Mouse (Mus musculus) midbrain, embryonic 16.5 days (tissue): ENCODE data around the gene Npat. TPM values are rescaled to one million over a fixed set of nuclear protein-coding genes. Genes with fewer than 3 reads are reported as not detected.

Experiments
- ATAC-seq: fragments of 200-750 bp; cut with Nextera tagmentation; 2 replicates; pipeline ENCODE4 v1.8.0; 2017; ENCODE audit warnings: moderate TSS enrichment
- H3K27ac ChIP-seq: fragments of 300-500 bp; sonication (generic); 2 replicates; pipeline ENCODE4 v1.5.1; 2014; ENCODE audit warnings: mild to moderate bottlenecking, low read length, mixed read lengths
- H3K27me3 ChIP-seq: fragments of 300-500 bp; sonication (generic); 2 replicates; pipeline ENCODE4 v1.6.1; 2014; ENCODE audit warnings: low read depth, low read length, mixed read lengths; ENCODE audit not compliant: control insufficient read depth, insufficient read depth
- H3K36me3 ChIP-seq: fragments of 300-500 bp; sonication (generic); 2 replicates; pipeline ENCODE4 v1.6.1; 2014; ENCODE audit warnings: mild to moderate bottlenecking, low read length, moderate library complexity, mixed read lengths; ENCODE audit not compliant: control insufficient read depth, insufficient read depth
- H3K4me1 ChIP-seq: fragments of 300-500 bp; sonication (generic); 2 replicates; pipeline ENCODE4 v1.6.1; 2014; ENCODE audit warnings: mild to moderate bottlenecking, low read length, mixed read lengths; ENCODE audit not compliant: control insufficient read depth, insufficient read depth
- H3K4me2 ChIP-seq: fragments of 300-500 bp; sonication (generic); 2 replicates; pipeline ENCODE4 v1.6.1; 2014; ENCODE audit warnings: mild to moderate bottlenecking, low read length, mixed read lengths
- H3K4me3 ChIP-seq: fragments of 300-500 bp; sonication (generic); 2 replicates; pipeline ENCODE4 v1.5.1; 2014; ENCODE audit warnings: low read depth, mild to moderate bottlenecking, low read length, moderate library complexity, mixed read lengths
- H3K9ac ChIP-seq: fragments of 300-500 bp; sonication (generic); 2 replicates; pipeline ENCODE4 v1.6.1; 2014; ENCODE audit warnings: low read depth, low read length, mixed read lengths
- H3K9me3 ChIP-seq: fragments of 300-500 bp; sonication (generic); replicated peaks from 2 replicates; pipeline ENCODE4 v1.6.1; 2014; ENCODE audit warnings: mild to moderate bottlenecking, low read length, mixed read lengths; ENCODE audit not compliant: control insufficient read depth, poor library complexity, severe bottlenecking
- WGBS: fragments of 180-500 bp; shearing (Covaris S2); extraction: QIAGEN DNeasy Blood & Tissue Kit; methylation state at CpG from one replicate; pipeline ENCODE4 v1.1.7; 2014; 5-methylcytosine and 5-hydroxymethylcytosine counted together
- polyA plus RNA-seq: library from polyadenylated mRNA; unstranded; fragments of >200 nt; fragmentation: Nextera tagmentation; extraction: Ambion mirVana; gene quantifications from 2 replicates; pipeline ENCODE4 v1.2.1, GENCODE M21; 2015

The Npat gene
- polyA plus RNA-seq, 1 experiment from 2014 or later: 11.2 TPM

DNA sequence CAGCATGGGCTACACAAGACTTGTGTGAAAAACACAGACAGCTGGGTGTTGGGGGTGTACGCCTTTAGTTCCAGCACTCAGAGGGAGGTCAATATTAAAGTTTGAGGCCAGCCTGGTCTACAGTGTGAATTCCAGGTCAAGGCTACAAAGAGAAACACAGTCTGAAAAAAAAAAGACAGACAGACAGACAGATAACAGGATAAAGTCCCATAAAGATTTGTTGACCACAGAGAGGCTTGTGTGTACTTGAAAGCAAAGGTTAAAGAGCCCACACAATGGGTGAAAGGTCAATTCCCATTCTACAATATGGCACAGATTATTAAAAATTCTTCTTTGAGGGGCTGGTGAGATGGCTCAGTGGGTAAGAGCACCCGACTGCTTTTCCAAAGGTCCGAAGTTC lies 70.3 kb downstream of the Npat start:
- Histone ChIP-seq H3K27ac (no peak overlapping the region), H3K27me3 (no peaks in the 10 kb centered on the region), H3K4me1 (peaks cover 12% of the 10 kb centered on the region), H3K9ac (no peak overlapping the region), H3K4me3 (no peak overlapping the region), H3K36me3 (peaks cover 2% of the 10 kb centered on the region; the same call in 1 of the 2 replicates), H3K4me2 (no peak overlapping the region), H3K9me3 (no peaks in the 10 kb centered on the region)
- ATAC-seq: no peak
- 95% methylated on average over 3 of the region's 3 CpGs for WGBS

DNA sequence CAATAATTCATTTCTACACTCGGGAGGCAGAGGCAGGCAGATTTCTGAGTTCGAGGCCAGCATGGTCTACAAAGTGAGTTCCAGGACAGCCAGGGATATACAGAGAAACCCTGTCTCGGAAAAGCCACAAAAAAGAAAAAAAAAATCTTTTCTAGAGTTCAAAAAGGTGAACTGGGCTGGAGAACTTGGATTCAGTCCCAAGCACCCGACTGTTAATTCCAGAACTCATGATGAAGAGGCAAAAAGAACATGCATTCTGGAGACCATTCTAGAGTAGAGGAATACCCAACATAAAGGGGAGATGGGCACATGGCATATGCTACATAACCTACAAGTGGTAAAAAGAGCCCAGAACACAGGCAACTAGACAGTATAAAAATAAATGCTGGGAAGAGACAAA lies 71.0 kb downstream of the Npat start:
- 90% methylated on average over 4 of the region's 4 CpGs for WGBS
- Histone ChIP-seq H3K27me3 (no peaks in the 10 kb centered on the region), H3K4me1 (peaks cover 12% of the 10 kb centered on the region), H3K9me3 (no peaks in the 10 kb centered on the region), H3K9ac (no peak overlapping the region), H3K36me3 (no peaks in the 10 kb centered on the region; the same call in 1 of the 2 replicates), H3K4me3 (no peak overlapping the region), H3K27ac (no peak overlapping the region), H3K4me2 (no peak overlapping the region)
- no peak for ATAC-seq

DNA sequence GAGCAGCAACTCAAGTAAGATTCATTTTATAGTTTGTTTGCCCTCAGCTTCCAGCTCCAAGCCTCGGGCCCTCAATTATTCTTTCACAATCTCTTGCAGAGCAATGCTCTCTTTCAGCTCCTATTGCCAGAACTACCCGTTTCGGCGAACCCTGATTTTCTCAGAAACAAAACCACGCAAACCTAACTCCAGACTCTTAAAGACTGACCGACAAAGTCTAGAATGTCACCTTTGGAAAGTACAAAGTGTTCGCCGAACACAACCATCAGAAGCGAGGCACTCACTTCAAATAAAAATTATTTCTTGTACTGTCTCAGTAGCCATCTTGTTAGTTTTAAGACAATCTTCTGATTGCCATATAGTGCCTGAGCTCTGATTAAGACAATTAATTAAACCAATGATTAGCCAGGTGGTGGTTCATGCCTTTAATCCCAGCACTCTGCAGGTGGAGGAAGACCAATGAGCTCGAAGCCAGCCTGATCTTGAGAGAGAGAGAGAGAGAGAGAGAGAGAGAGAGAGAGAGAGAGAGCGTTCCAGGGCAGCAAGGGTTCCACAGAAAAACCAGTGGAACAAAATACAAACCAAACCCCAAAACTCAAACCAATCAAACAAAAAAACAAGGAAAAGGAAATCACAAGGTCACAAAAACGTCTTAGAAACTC lies 72.6 kb downstream of the Npat start:
- Histone ChIP-seq H3K4me2 (peak overlapping the region; percentile 67), H3K4me1 (peaks cover 12% of the 10 kb centered on the region), H3K27me3 (no peaks in the 10 kb centered on the region), H3K9ac (peak overlapping the region; percentile 96), H3K9me3 (no peaks in the 10 kb centered on the region), H3K27ac (peak overlapping the region; percentile 85), H3K4me3 (peak overlapping the region; percentile 80), H3K36me3 (no peaks in the 10 kb centered on the region; the same call in 1 of the 2 replicates)
- ATAC-seq: no peak; the same call in 1 of the 2 replicates
- 72% methylated on average over 12 of the region's 12 CpGs for WGBS

DNA sequence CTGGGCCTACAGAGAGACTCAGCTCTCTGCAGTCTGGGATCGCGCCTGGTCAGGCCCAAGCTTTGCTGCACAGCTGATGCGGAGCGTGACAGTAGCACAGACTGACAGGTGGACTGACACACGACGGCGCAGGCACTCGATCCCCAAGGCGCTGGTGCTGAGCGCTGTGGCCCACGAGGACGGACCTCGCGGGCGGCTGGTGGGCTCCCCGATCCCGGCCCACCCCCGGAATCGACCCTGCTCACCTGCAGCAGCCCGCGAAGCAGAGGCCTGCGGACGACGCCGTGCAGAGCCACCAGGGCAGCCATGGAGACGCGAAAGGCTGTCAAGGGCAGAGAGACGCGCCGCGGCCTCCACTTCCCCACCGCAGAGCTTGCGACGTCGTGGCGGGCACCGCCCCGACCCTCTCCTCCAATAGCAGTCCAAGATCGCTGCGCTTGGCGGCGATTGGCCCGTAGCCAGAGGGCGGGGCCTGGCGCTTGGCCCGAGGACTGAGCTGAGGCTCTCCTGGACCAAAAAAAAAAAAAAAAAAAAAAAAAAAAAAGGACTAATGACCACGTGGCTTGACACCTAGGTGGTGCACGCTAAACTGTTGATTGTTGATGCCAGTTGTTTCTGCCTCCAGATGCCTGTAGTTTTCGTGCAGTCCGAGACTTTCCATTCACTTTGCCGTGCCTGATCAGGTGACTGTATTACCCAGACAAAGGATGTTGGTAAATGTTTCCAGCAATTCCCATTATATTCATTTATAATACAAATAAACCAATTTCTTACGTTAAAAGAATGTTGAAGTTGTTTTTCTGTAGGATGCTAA lies 73.3 kb downstream of the Npat start, which contains the start of gene Acat1:
Gene Acat1 (minus strand): TSS at position 415 of the 814 bp plus-strand sequence.
- peak within 1 kb of the TSS; percentile 96 for H3K9ac ChIP-seq
- H3K4me2 ChIP-seq: peak within 1 kb of the TSS; percentile 67
- peak within 1 kb of the TSS; percentile 80 for H3K4me3 ChIP-seq
- 4% methylated on average over 50 of the region's 52 CpGs for WGBS
- ATAC-seq: peak; percentile 99
- H3K27ac ChIP-seq: peak within 1 kb of the TSS; percentile 85
- no peaks in the 10 kb centered on the region for H3K9me3 ChIP-seq
- H3K36me3 ChIP-seq: no peaks in the 10 kb centered on the region; the same call in 1 of the 2 replicates
- H3K27me3 ChIP-seq: no peaks in the 10 kb centered on the region
- H3K4me1 ChIP-seq: peaks cover 12% of the 10 kb centered on the region

DNA sequence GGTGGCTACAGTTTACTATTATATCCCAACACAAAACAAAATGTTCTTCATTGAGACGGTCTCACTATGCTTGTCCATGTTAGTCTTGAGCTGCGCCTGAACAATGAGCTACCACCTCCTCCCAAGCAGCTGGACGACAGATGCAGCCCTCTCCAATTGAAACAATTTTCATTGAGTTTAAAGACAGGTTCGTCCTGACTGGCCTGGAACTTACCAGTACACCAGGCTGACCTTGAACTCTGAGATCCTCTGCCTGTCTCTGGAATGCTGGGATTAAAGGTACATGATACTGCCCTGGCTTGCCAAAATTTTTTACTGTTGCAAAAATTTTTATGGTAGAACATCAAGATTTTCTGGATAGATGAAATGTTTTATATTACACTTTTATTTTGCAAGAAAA lies 77.4 kb downstream of the Npat start:
- Histone ChIP-seq H3K27ac (no peak overlapping the region), H3K36me3 (peaks cover 3% of the 10 kb centered on the region; the same call in 1 of the 2 replicates), H3K4me1 (peaks cover 2% of the 10 kb centered on the region), H3K27me3 (no peaks in the 10 kb centered on the region), H3K4me2 (no peak overlapping the region), H3K9me3 (no peaks in the 10 kb centered on the region), H3K9ac (no peak overlapping the region), H3K4me3 (no peak overlapping the region)
- WGBS: 86% methylated on average over 4 of the region's 4 CpGs
- no peak for ATAC-seq

DNA sequence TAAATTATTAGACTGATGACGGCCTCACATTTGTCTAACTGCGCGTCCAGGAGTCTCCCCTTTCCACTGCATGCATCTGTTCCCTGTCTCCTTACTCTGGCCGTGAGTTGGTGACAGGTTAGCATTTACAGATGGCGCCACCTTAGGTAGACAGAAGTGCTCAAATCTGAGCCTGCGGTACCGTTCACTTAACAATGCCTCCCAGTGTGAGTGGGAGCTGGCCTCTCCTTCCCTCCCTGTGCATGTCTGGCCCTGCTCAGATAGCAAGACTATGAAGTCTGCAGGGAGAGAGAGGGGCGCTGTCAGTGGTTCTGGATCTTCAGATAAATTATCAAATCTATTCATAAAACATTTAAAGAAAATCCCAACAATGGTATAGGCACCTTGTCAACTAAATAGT lies 78.4 kb downstream of the Npat start:
- ATAC-seq: no peak
- 91% methylated on average over 8 of the region's 8 CpGs for WGBS

More for the DNA sequence above, 78.4 kb downstream of the Npat start:
- Histone ChIP-seq H3K9me3 (no peaks in the 10 kb centered on the region), H3K27me3 (no peaks in the 10 kb centered on the region), H3K4me3 (no peak overlapping the region), H3K27ac (no peak overlapping the region), H3K9ac (no peak overlapping the region), H3K36me3 (peaks cover 5% of the 10 kb centered on the region; the same call in 1 of the 2 replicates), H3K4me2 (no peak overlapping the region), H3K4me1 (no peaks in the 10 kb centered on the region)

Other genes starting within 250 kb of the Npat start
- 0.27 and 0.39 TPM in 2 replicates for gene Exph5, start 235.4 kb upstream of the Npat start, polyA plus RNA-seq
- 5.2 and 5.9 TPM in 2 replicates for gene Kdelc2, start 153.0 kb upstream of the Npat start, polyA plus RNA-seq
- gene 4930550C14Rik, start 134.7 kb upstream of the Npat start, polyA plus RNA-seq: 0.27 and 0.28 TPM in 2 replicates
- 6.6 and 7.9 TPM in 2 replicates for gene Atm, start 307 bp upstream of the Npat start, polyA plus RNA-seq
- gene Acat1, start 73.3 kb downstream of the Npat start, polyA plus RNA-seq: 161 and 167 TPM in 2 replicates
- gene Cul5, start 133.0 kb downstream of the Npat start, polyA plus RNA-seq: 35.9 and 40.8 TPM in 2 replicates
- 2.0 and 2.2 TPM in 2 replicates for gene Rab39, start 169.2 kb downstream of the Npat start, polyA plus RNA-seq
- gene Slc35f2, start 234.5 kb downstream of the Npat start, polyA plus RNA-seq: 12.2 and 14.3 TPM in 2 replicates